Mouse (Mus musculus) brain, embryonic 18.5 days (tissue): Measurements from ENCODE around the gene Akna.

Experiments
- DNase-seq: peaks from one replicate; pipeline ENCODE4 v3.0.0-alpha.2; 2012; ENCODE audit warnings: low read depth, low spot score

Gene Akna

GRCm38 (mm10) chr4:63409908-63410582 is 6.9 kb upstream of the Akna start:
- DNase-seq = no peak

- DNase-seq = no peak
Measured at GRCm38 (mm10) chr4:63409317-63409907, 6.3 kb upstream of the Akna start.

- DNase-seq = no peak
Measured at GRCm38 (mm10) chr4:63408649-63409048, 5.5 kb upstream of the Akna start.

GRCm38 (mm10) chr4:63408247-63408646 is 5.1 kb upstream of the Akna start:
- DNase-seq = no peak

GRCm38 (mm10) chr4:63405683-63406082 is 2.5 kb upstream of the Akna start:
- no peak for DNase-seq

GRCm38 (mm10) chr4:63405051-63405450 is 1.9 kb upstream of the Akna start:
- no peak for DNase-seq

- no peak for DNase-seq
Measured at GRCm38 (mm10) chr4:63404205-63404604, 1.1 kb upstream of the Akna start.

GRCm38 (mm10) chr4:63402558-63402957 is 596 bp downstream of the Akna start:
- DNase-seq = no peak

- DNase-seq = no peak
Measured at GRCm38 (mm10) chr4:63402056-63402455, 1.1 kb downstream of the Akna start.

GRCm38 (mm10) chr4:63401620-63402019 is 1.5 kb downstream of the Akna start:
- DNase-seq = no peak

GRCm38 (mm10) chr4:63400541-63401306 is 2.4 kb downstream of the Akna start:
- no peak for DNase-seq

- no peak for DNase-seq
Measured at GRCm38 (mm10) chr4:63399691-63400270, 3.4 kb downstream of the Akna start.

- DNase-seq = no peak
Measured at GRCm38 (mm10) chr4:63398854-63399609, 4.1 kb downstream of the Akna start.

GRCm38 (mm10) chr4:63397981-63398537 is 5.1 kb downstream of the Akna start:
- no peak for DNase-seq

- no peak for DNase-seq
Measured at GRCm38 (mm10) chr4:63391322-63391721, 11.8 kb downstream of the Akna start.

GRCm38 (mm10) chr4:63389887-63390528 is 13.1 kb downstream of the Akna start:
- no peak for DNase-seq

GRCm38 (mm10) chr4:63389121-63389886 is 13.8 kb downstream of the Akna start:
- DNase-seq = no peak

GRCm38 (mm10) chr4:63388029-63388428 is 15.1 kb downstream of the Akna start:
- DNase-seq = no peak

GRCm38 (mm10) chr4:63385784-63386183 is 17.4 kb downstream of the Akna start:
- DNase-seq = no peak

- no peak for DNase-seq
Measured at GRCm38 (mm10) chr4:63385253-63385652, 17.9 kb downstream of the Akna start.
